Mouse (Mus musculus) myocyte (in vitro differentiated cells): Measurements from ENCODE around the gene Bmper. TPM values are rescaled to one million over a fixed set of nuclear protein-coding genes. Genes with fewer than 3 reads are reported as not detected.

Experiments used
- H3K27me3 ChIP-seq: one replicate; pipeline ENCODE4 v1.6.1; 2011; ENCODE audit not compliant: control insufficient read depth, insufficient read depth, insufficient read length
- H3K36me3 ChIP-seq: one replicate; pipeline ENCODE4 v1.6.1; 2011; ENCODE audit not compliant: control insufficient read depth, insufficient read depth
- H3K4me2 ChIP-seq: one replicate; pipeline ENCODE4 v1.6.1; 2011; ENCODE audit warnings: low read depth, control low read depth
- H3K4me3 ChIP-seq: one replicate; pipeline ENCODE4 v1.5.1; 2011; ENCODE audit warnings: mild to moderate bottlenecking, control low read depth, moderate library complexity
- H3K79me2 ChIP-seq: one replicate; pipeline ENCODE4 v1.6.1; 2011; ENCODE audit not compliant: control insufficient read depth, insufficient read depth
- H3ac ChIP-seq: one replicate; pipeline ENCODE4 v1.6.1; 2011; ENCODE audit not compliant: control insufficient read depth, insufficient read length
- CEBPB ChIP-seq: IDR thresholded peaks from 2 replicates; pipeline ENCODE4 v1.6.1; 2011; ENCODE audit warnings: mild to moderate bottlenecking, moderate library complexity; ENCODE audit not compliant: poor library complexity, insufficient read depth, severe bottlenecking
- E2F4 ChIP-seq: IDR thresholded peaks from one replicate; pipeline ENCODE4 v1.6.1; 2011; ENCODE audit warnings: mild to moderate bottlenecking, control low read depth, moderate library complexity; ENCODE audit not compliant: insufficient read depth
- MAX ChIP-seq: IDR thresholded peaks from one replicate; pipeline ENCODE4 v1.6.1; 2011; ENCODE audit warnings: low read depth, mild to moderate bottlenecking, control low read depth
- MYOD1 ChIP-seq, 3 experiments: IDR thresholded peaks; one replicate each; pipeline ENCODE4 v1.6.1; 2011; ENCODE audit warnings: control low read depth in 2 of 3, low read depth in 2 of 3, mild to moderate bottlenecking in 2 of 3, moderate library complexity in 1 of 3; ENCODE audit not compliant: insufficient read length in 2 of 3, control insufficient read depth in 1 of 3
- MYOG ChIP-seq, 3 experiments: IDR thresholded peaks; one replicate each; pipeline ENCODE4 v1.6.1; 2011; ENCODE audit warnings: control low read depth in 2 of 3, low read depth in 2 of 3, mild to moderate bottlenecking in 2 of 3; ENCODE audit not compliant: insufficient read length in 2 of 3, control insufficient read depth in 1 of 3, insufficient read depth in 1 of 3
- POLR2A ChIP-seq: IDR thresholded peaks from one replicate; pipeline ENCODE4 v1.6.1; 2011; ENCODE audit warnings: low read depth, mild to moderate bottlenecking, control low read depth, moderate library complexity; ENCODE audit not compliant: insufficient read length
- POLR2AphosphoS2 ChIP-seq: IDR thresholded peaks from one replicate; pipeline ENCODE4 v1.6.1; 2011; ENCODE audit warnings: low read depth, control low read depth; ENCODE audit not compliant: insufficient read length
- REST ChIP-seq: IDR thresholded peaks from one replicate; pipeline ENCODE4 v1.6.1; 2011; ENCODE audit warnings: mild to moderate bottlenecking, control low read depth, moderate library complexity; ENCODE audit not compliant: insufficient read depth, insufficient read length
- SRF ChIP-seq: IDR thresholded peaks from one replicate; pipeline ENCODE4 v1.6.1; 2011; ENCODE audit warnings: low read depth; ENCODE audit not compliant: control insufficient read depth, insufficient read length
- TCF12 ChIP-seq: IDR thresholded peaks from one replicate; pipeline ENCODE4 v1.6.1; 2011; ENCODE audit warnings: mild to moderate bottlenecking, control low read depth; ENCODE audit not compliant: poor library complexity, insufficient read depth, severe bottlenecking
- TCF3 ChIP-seq: IDR thresholded peaks from one replicate; pipeline ENCODE4 v1.6.1; 2011; ENCODE audit warnings: low read depth, control low read depth; ENCODE audit not compliant: insufficient read length
- USF1 ChIP-seq: IDR thresholded peaks from one replicate; pipeline ENCODE4 v1.6.1; 2011; ENCODE audit warnings: low read depth, mild to moderate bottlenecking, control low read depth, moderate library complexity
- polyA plus RNA-seq: library from polyadenylated mRNA; unstranded; fragments of >200 nt; fragmentation: generic; extraction: Trizol; gene quantifications from one replicate; pipeline ENCODE4 v1.2.1, GENCODE M21; 2012; ENCODE audit warnings: missing spikeins

Gene Bmper
- polyA plus RNA-seq, 1 experiment, result 2.2 TPM

DNA sequence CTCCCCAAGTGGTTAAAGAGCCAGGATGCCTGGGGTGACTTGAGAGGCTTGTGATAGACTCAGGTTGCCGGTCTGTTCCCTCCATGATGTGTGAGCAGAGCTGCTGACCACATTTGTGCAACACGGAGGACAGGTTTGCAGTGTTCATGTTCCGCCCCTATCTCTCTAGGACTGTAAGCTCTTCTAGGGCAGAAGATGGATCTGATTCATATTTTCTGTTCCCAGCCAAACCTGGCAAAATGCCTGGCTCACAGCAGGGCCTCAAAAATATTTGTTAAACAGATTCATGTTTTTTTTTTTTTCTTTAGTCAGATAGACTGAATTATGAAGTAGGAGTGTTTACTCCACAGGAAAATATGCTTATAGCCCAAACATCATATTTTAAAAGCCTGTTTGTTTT lies 20.0 kb downstream of the Bmper start:
- Histone ChIP-seq H3K4me3 (no peak overlapping the region), H3K4me2 (no peak overlapping the region), H3K79me2 (no peaks in the 10 kb centered on the region), H3K36me3 (no peaks in the 10 kb centered on the region), H3ac (no peak overlapping the region), H3K27me3 (no peaks in the 10 kb centered on the region)
- TF ChIP-seq MYOD1 (IDR thresholded peaks at IDR 0.05; ENCODE audit: control insufficient read depth in 1 of 3, insufficient read length in 2 of 3, low read depth in 2 of 3) (no peak), SRF (no peak), CEBPB (no peak), E2F4 (no peak), USF1 (no peak), POLR2AphosphoS2 (no peak), TCF12 (no peak), MAX (no peak), MYOG (IDR thresholded peaks at IDR 0.05; ENCODE audit: control insufficient read depth in 1 of 3, insufficient read depth in 1 of 3, insufficient read length in 2 of 3, low read depth in 2 of 3) (no peak), TCF3 (no peak), REST (no peak), POLR2A (no peak)

- H3ac ChIP-seq, result no peak overlapping the region
- no peaks in the 10 kb centered on the region for H3K79me2 ChIP-seq
- no peaks in the 10 kb centered on the region for H3K27me3 ChIP-seq
- no peaks in the 10 kb centered on the region for H3K36me3 ChIP-seq
- no peak overlapping the region for H3K4me2 ChIP-seq
- H3K4me3 ChIP-seq, result no peak overlapping the region
- no peak for TF ChIP-seq USF1
- TF ChIP-seq E2F4, result no peak
- no peak for TF ChIP-seq MYOD1 (IDR thresholded peaks at IDR 0.05; ENCODE audit: control insufficient read depth in 1 of 3, insufficient read length in 2 of 3, low read depth in 2 of 3)
- no peak for TF ChIP-seq POLR2AphosphoS2
- no peak for TF ChIP-seq SRF
- TF ChIP-seq REST, result no peak
- no peak for TF ChIP-seq CEBPB
- no peak for TF ChIP-seq MAX
- no peak for TF ChIP-seq POLR2A
- no peak for TF ChIP-seq TCF3
- no peak for TF ChIP-seq MYOG (IDR thresholded peaks at IDR 0.05; ENCODE audit: control insufficient read depth in 1 of 3, insufficient read depth in 1 of 3, insufficient read length in 2 of 3, low read depth in 2 of 3)
Measured at GRCm38 (mm10) chr9:23243869-23244268, 21.0 kb downstream of the Bmper start.

- no peak overlapping the region for H3ac ChIP-seq
- no peaks in the 10 kb centered on the region for H3K27me3 ChIP-seq
- TF ChIP-seq TCF12 (no peak), MYOD1 (IDR thresholded peaks at IDR 0.05; ENCODE audit: control insufficient read depth in 1 of 3, insufficient read length in 2 of 3, low read depth in 2 of 3) (no peak), POLR2A (no peak), REST (no peak), E2F4 (no peak), USF1 (no peak), MYOG (IDR thresholded peaks at IDR 0.05; ENCODE audit: control insufficient read depth in 1 of 3, insufficient read depth in 1 of 3, insufficient read length in 2 of 3, low read depth in 2 of 3) (no peak), TCF3 (no peak), MAX (no peak), SRF (no peak), POLR2AphosphoS2 (no peak), CEBPB (no peak)
- no peak overlapping the region for H3K4me3 ChIP-seq
- H3K4me2 ChIP-seq, result no peak overlapping the region
- H3K36me3 ChIP-seq, result no peaks in the 10 kb centered on the region
- no peaks in the 10 kb centered on the region for H3K79me2 ChIP-seq
Measured at GRCm38 (mm10) chr9:23246389-23246788, 23.5 kb downstream of the Bmper start.

DNA sequence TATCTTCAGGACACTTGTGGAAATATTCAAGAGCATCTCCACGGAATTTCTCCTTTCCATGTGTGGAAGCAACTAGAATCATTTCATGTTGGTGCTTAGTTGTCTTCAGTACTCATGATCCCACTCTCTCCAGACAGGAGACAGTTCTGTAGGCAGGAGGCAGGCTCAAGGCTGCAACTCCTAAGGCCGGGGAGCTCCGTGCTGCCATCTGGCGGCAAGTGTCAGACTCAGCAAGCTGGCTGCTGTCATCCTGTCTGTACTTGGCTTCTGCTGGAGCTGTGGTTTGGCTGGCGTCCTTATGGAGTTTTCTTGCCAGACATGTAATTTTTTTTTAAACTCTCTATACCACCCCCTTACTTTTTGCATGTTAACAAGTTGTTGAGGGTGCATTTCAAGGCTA lies 27.1 kb downstream of the Bmper start:
- Histone ChIP-seq H3K36me3 (no peaks in the 10 kb centered on the region), H3K27me3 (no peaks in the 10 kb centered on the region), H3K4me3 (no peak overlapping the region), H3ac (no peak overlapping the region), H3K4me2 (peak overlapping the region; percentile 10), H3K79me2 (no peaks in the 10 kb centered on the region)
- TF ChIP-seq CEBPB (no peak), MYOD1 (IDR thresholded peaks at IDR 0.05; ENCODE audit: control insufficient read depth in 1 of 3, insufficient read length in 2 of 3, low read depth in 2 of 3) (peak in 1 of 3 experiments; percentile 26)

GRCm38 (mm10) chr9:23251001-23251400 lies 28.1 kb downstream of the Bmper start:
- Histone ChIP-seq H3K4me3 (no peak overlapping the region), H3ac (no peak overlapping the region), H3K4me2 (peak overlapping the region; percentile 10), H3K79me2 (no peaks in the 10 kb centered on the region), H3K36me3 (no peaks in the 10 kb centered on the region), H3K27me3 (no peaks in the 10 kb centered on the region)
- TF ChIP-seq TCF12 (no peak), MYOG (IDR thresholded peaks at IDR 0.05; ENCODE audit: control insufficient read depth in 1 of 3, insufficient read depth in 1 of 3, insufficient read length in 2 of 3, low read depth in 2 of 3) (no peak), POLR2AphosphoS2 (no peak), TCF3 (no peak), MYOD1 (IDR thresholded peaks at IDR 0.05; ENCODE audit: control insufficient read depth in 1 of 3, insufficient read length in 2 of 3, low read depth in 2 of 3) (no peak), POLR2A (no peak), SRF (no peak), E2F4 (no peak)
